Mouse (Mus musculus) limb, embryonic 13.5 days (tissue): Measurements from ENCODE around the gene Lrrc4c. TPM values are rescaled to one million over a fixed set of nuclear protein-coding genes. Genes with fewer than 3 reads are reported as not detected.

Experiments used
- ATAC-seq: fragments of 200-750 bp; cut with Nextera tagmentation; 2 replicates; pipeline ENCODE4 v1.8.0; 2017; ENCODE audit warnings: low read depth, moderate number of reproducible peaks, moderate TSS enrichment; ENCODE audit not compliant: low FRiP score
- H3K27ac ChIP-seq: fragments of 300-500 bp; sonication (generic); 2 replicates; pipeline ENCODE4 v1.5.1; 2015; ENCODE audit warnings: inconsistent platforms, mild to moderate bottlenecking, moderate library complexity
- H3K27me3 ChIP-seq: fragments of 300-500 bp; sonication (generic); 2 replicates; pipeline ENCODE4 v1.6.1; 2015; ENCODE audit warnings: mild to moderate bottlenecking, inconsistent platforms
- H3K36me3 ChIP-seq: fragments of 300-500 bp; sonication (generic); 2 replicates; pipeline ENCODE4 v1.6.1; 2015; ENCODE audit warnings: inconsistent platforms, mild to moderate bottlenecking, moderate library complexity
- H3K4me1 ChIP-seq: fragments of 300-500 bp; sonication (generic); 2 replicates; pipeline ENCODE4 v1.6.1; 2015; ENCODE audit warnings: inconsistent platforms
- H3K4me2 ChIP-seq: fragments of 300-500 bp; sonication (generic); replicated peaks from 2 replicates; pipeline ENCODE4 v1.6.1; 2015; ENCODE audit warnings: inconsistent platforms, mild to moderate bottlenecking, moderate library complexity
- H3K4me3 ChIP-seq: fragments of 300-500 bp; sonication (generic); 2 replicates; pipeline ENCODE4 v1.5.1; 2015; ENCODE audit warnings: moderate library complexity, mild to moderate bottlenecking, inconsistent platforms
- H3K9ac ChIP-seq: fragments of 300-500 bp; sonication (generic); 2 replicates; pipeline ENCODE4 v1.6.1; 2015; ENCODE audit warnings: mild to moderate bottlenecking, inconsistent platforms
- H3K9me3 ChIP-seq: fragments of 300-500 bp; sonication (generic); 2 replicates; pipeline ENCODE4 v1.6.1; 2016; ENCODE audit warnings: inconsistent platforms
- WGBS: fragments of 180-500 bp; shearing (Covaris S2); methylation state at CpG from one replicate; pipeline ENCODE4 v1.1.7; 2015; 5-methylcytosine and 5-hydroxymethylcytosine counted together
- polyA plus RNA-seq: library from polyadenylated mRNA; unstranded; fragments of >200 nt; fragmentation: Nextera tagmentation; extraction: Ambion mirVana; gene quantifications from 2 replicates; pipeline ENCODE4 v1.2.1, GENCODE M21; 2015

Gene Lrrc4c
- polyA plus RNA-seq, 1 experiment from 2014 or later: 2.8 TPM

DNA sequence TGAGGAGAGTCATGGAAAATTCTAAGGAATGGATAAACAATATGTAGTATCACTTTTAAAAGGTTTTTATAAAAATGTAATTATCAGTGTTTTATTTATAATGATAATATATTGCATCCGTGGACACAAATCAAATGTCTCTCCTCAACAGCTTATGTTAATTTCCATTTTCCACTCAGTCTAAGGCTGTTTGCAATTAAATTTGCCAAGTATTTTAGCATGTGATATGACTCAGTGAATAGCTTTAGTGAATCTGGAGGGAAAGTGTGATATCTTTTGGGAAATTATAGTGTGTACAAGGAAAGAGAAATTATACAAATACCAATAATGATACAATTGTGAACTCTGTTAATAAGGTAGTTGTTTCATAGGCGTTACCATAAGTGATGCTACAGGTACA, 1207.1 kb downstream of the Lrrc4c start:
- Histone ChIP-seq H3K9me3 (no peaks in the 10 kb centered on the region), H3K4me3 (no peak overlapping the region), H3K27me3 (no peaks in the 10 kb centered on the region), H3K27ac (no peak overlapping the region), H3K4me2 (no peak overlapping the region), H3K36me3 (no peaks in the 10 kb centered on the region), H3K9ac (no peak overlapping the region), H3K4me1 (no peaks in the 10 kb centered on the region)
- WGBS: 87% methylated on average over 2 of the region's 2 CpGs
- ATAC-seq: no peak

DNA sequence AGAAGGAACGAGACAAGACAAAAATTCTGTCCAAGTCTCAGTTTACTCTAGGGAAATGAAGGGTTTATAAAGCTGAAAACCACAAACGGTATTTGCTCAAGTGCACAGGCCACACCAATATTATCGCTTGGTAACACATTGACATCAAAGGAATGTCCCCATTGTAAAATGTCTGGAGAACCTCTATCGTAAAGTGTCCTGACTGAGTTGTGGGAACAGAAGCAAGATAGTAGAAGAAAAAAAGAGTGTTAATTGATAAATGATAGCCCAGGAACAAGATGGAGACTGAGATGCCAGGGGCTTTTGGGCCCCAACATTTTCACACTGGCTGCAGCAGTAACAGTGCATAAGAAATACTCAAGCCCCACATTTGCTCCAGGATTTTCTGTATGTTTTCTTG, 1212.7 kb downstream of the Lrrc4c start:
- 45% methylated on average over 4 of the region's 4 CpGs for WGBS
- Histone ChIP-seq H3K4me2 (no peak overlapping the region), H3K4me1 (no peaks in the 10 kb centered on the region), H3K36me3 (no peaks in the 10 kb centered on the region), H3K9ac (no peak overlapping the region), H3K4me3 (no peak overlapping the region), H3K9me3 (no peaks in the 10 kb centered on the region), H3K27me3 (no peaks in the 10 kb centered on the region), H3K27ac (no peak overlapping the region)
- no peak for ATAC-seq

DNA sequence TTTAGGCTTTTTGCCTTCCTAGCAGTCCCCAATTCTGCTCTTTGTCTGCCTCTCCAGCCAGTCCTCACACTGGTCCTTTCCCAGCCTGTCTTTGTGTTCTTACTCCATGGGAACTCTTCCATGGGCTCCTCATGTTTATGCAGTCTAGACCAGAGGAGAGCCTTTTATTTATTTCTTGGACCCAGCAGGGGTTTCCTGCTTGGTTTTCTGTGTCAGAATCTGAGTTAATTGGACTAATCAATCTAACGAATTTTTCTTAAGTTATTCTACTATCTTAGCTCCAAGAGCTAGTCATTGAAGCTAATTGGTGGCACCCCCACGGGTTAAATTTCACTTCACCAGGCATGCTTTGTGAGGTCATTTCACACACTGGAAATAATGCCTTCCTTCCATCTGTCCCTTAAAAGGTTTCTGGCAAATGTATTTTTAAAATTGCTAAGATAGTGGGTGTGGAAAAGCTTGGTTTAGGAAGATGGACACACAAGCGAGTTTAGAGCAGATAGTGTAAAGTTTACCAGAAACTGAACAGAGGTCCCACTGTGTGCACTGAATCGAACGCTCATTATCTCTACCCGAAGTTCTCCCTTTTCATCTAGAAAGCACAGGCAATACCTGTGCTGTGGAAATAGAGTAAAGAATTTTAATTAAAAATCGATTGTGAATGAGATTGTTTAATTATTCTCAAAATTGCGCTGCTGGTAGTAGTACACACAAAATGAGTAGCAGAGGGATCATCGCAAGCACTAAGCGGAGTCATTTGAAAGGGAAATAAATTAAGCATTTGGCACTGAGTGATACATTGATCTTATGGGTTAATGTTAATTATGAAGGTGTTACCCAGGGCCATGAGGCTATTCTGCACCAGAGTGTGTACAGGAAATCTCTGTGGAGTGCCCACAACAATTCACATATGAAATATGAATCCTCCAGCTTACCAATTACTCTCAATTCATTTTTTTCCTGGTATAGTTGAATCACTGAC, 1226.0 kb downstream of the Lrrc4c start:
- no peaks in the 10 kb centered on the region for H3K36me3 ChIP-seq
- H3K4me2 ChIP-seq: no peak overlapping the region
- no peak overlapping the region for H3K27ac ChIP-seq
- no peak for ATAC-seq
- H3K27me3 ChIP-seq: no peaks in the 10 kb centered on the region
- H3K9me3 ChIP-seq: no peaks in the 10 kb centered on the region
- no peaks in the 10 kb centered on the region for H3K4me1 ChIP-seq
- WGBS: 70% methylated on average over 10 of the region's 10 CpGs
- H3K9ac ChIP-seq: no peak overlapping the region
- H3K4me3 ChIP-seq: no peak overlapping the region

DNA sequence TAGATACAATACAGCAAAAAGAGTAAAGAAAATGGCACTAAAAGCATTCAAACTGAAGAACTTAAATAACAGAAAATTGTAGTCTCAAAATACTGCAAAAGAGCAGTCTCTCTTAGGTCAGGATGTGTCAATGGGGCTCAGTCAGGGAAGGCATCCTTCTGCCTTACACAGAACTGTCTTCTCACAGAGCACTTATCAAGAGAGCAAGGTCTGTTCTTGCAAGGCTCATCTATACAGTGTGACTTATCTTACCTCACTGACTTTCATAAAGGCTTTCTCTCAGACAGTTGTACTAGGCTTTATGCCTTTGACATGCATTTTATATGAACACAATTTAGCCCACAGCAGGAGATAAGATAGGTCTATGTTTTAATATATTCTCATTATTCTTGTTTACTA, 1226.7 kb downstream of the Lrrc4c start:
- no peaks in the 10 kb centered on the region for H3K4me1 ChIP-seq
- H3K9ac ChIP-seq: no peak overlapping the region
- no peaks in the 10 kb centered on the region for H3K27me3 ChIP-seq
- no peak overlapping the region for H3K4me3 ChIP-seq
- H3K36me3 ChIP-seq: no peaks in the 10 kb centered on the region
- H3K4me2 ChIP-seq: no peak overlapping the region
- H3K27ac ChIP-seq: no peak overlapping the region
- ATAC-seq: no peak
- H3K9me3 ChIP-seq: no peaks in the 10 kb centered on the region

DNA sequence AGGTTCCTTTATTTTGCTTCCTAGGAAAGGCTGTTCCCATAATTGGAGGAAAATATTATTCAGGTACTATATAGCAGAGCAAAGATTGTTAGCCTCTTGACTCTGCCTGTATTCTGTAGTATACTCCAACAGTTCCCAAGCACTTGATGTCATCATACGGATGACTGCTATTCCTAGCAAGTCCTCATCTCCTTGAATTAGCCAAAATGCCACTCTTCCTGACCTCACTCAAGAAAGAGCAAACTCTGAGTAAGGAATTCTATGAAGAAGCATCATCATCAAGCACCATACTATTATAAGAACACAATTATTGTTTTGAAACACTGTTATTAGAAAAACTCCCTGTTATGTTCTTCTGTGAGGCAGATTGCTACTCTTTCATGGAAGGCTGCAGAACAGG, 1228.0 kb downstream of the Lrrc4c start:
- no peaks in the 10 kb centered on the region for H3K27me3 ChIP-seq
- no peaks in the 10 kb centered on the region for H3K4me1 ChIP-seq
- H3K9me3 ChIP-seq: no peaks in the 10 kb centered on the region
- no peak overlapping the region for H3K27ac ChIP-seq
- ATAC-seq: no peak
- H3K9ac ChIP-seq: no peak overlapping the region
- 86% methylated on average over 1 of the region's 1 CpGs for WGBS
- H3K4me2 ChIP-seq: no peak overlapping the region
- no peak overlapping the region for H3K4me3 ChIP-seq
- no peaks in the 10 kb centered on the region for H3K36me3 ChIP-seq

DNA sequence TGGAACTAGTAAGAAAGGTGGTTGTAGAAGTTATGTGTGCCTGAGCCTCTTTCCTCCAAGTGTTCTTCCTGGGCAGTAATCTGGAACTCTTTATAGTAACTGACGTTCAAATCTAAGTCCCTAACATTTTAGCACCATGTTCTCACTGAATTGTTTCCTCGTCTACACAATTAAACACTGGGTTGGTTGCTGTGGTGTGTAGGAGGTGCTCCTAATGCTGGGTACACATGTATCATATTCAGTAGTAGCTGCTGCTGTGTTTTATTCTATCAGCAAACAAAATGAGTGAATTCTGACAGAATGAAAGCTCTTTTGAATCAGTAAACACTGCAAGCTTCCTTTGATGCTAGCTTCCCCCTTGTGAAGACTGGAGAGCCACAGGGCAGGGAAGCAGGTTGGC, 1246.5 kb downstream of the Lrrc4c start:
- H3K9ac ChIP-seq: no peak overlapping the region
- H3K27ac ChIP-seq: no peak overlapping the region
- 27% methylated on average over 2 of the region's 2 CpGs for WGBS
- no peaks in the 10 kb centered on the region for H3K4me1 ChIP-seq
- H3K4me2 ChIP-seq: no peak overlapping the region
- H3K9me3 ChIP-seq: no peaks in the 10 kb centered on the region
- no peaks in the 10 kb centered on the region for H3K27me3 ChIP-seq
- no peak for ATAC-seq
- no peak overlapping the region for H3K4me3 ChIP-seq
- H3K36me3 ChIP-seq: no peaks in the 10 kb centered on the region

DNA sequence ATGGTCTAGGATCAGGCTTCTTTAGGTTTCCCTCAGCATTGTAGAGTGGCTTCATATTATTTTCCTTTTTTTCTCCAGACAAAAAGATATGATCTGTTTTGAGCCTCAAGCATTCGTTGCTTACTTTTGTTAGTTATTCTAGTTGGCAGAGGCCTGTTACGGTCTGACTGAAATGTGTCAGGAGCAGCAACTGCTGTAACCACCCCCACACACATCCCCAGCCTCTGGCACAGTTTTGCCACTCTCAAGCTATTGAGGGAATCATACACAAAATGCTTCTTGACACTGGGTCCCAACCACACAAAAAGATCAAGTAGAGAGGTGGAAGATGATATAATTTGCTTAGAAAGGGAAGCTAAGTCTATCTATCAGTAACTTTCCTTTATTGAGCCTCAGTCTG, 1251.0 kb downstream of the Lrrc4c start:
- Histone ChIP-seq H3K36me3 (no peaks in the 10 kb centered on the region), H3K27ac (no peak overlapping the region), H3K4me2 (no peak overlapping the region), H3K4me3 (no peak overlapping the region), H3K9me3 (no peaks in the 10 kb centered on the region), H3K27me3 (no peaks in the 10 kb centered on the region), H3K9ac (no peak overlapping the region), H3K4me1 (no peaks in the 10 kb centered on the region)
- WGBS: 88% methylated on average over 2 of the region's 2 CpGs
- ATAC-seq: no peak

DNA sequence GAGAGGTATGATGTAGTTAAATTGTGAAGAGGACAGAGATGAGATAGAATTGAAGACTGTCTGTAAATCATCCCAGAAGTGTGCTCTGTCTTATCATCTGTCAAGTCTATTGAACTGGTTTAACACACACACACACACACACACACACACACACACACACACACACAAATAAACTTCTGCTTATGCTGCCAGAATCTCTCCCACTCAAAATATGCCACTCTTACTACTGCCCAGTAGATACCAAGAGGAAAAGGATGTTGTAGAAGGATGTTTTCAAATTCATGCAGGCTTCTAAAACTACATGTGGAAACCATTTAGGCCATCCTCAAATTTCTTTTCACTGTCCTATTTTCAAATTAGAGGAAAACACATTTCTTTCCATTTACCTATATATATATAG, 1257.0 kb downstream of the Lrrc4c start:
- Histone ChIP-seq H3K36me3 (no peaks in the 10 kb centered on the region), H3K4me2 (no peak overlapping the region), H3K4me1 (no peaks in the 10 kb centered on the region), H3K9ac (no peak overlapping the region), H3K27me3 (no peaks in the 10 kb centered on the region), H3K27ac (no peak overlapping the region), H3K9me3 (no peaks in the 10 kb centered on the region), H3K4me3 (no peak overlapping the region)
- ATAC-seq: no peak

DNA sequence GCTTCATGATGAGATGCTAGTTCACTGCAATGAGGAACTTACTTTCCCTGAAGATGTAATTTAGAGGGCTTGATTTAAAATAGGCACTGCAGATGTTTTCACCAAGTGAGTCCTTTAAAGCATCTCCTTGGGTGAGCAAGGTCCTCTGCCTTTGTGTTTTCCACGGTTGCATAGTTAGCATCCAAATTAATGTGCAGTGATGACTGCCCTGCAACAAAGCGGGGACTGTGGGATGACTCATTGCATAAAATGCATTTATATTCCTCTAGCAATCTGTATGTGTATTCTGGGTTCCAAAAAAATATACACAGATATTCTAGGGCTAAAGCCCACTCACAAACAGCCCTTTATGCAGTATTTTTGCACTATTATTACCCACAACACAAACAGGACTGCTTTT, 1263.2 kb downstream of the Lrrc4c start:
- Histone ChIP-seq H3K4me2 (no peak overlapping the region), H3K9me3 (no peaks in the 10 kb centered on the region), H3K4me1 (no peaks in the 10 kb centered on the region), H3K9ac (no peak overlapping the region), H3K27ac (no peak overlapping the region), H3K27me3 (no peaks in the 10 kb centered on the region), H3K4me3 (no peak overlapping the region), H3K36me3 (no peaks in the 10 kb centered on the region)
- WGBS: 79% methylated on average over 2 of the region's 2 CpGs
- no peak for ATAC-seq

DNA sequence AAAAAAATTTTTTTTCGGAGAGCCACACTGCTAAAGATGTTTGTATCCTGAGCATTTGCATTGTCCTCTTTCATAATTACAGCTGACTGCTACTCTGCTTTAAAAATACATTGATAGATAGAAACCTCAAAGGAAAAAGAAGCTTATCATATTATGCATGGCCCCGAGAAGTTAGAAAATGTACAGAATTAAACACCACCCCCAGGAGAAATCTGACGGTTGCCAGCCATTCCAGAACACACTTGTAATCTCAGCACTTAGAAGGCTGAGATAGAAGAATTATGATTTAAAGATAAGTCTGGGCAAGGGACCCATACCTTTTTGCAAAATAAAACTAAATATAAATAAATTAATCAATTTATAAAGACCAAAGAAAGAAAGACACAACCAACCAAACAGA, 1268.4 kb downstream of the Lrrc4c start:
- H3K27me3 ChIP-seq: no peaks in the 10 kb centered on the region
- no peak overlapping the region for H3K9ac ChIP-seq
- no peak overlapping the region for H3K27ac ChIP-seq
- H3K4me2 ChIP-seq: no peak overlapping the region
- 86% methylated on average over 3 of the region's 3 CpGs for WGBS
- H3K4me1 ChIP-seq: no peaks in the 10 kb centered on the region
- no peaks in the 10 kb centered on the region for H3K36me3 ChIP-seq
- no peak overlapping the region for H3K4me3 ChIP-seq
- no peaks in the 10 kb centered on the region for H3K9me3 ChIP-seq
- no peak for ATAC-seq

DNA sequence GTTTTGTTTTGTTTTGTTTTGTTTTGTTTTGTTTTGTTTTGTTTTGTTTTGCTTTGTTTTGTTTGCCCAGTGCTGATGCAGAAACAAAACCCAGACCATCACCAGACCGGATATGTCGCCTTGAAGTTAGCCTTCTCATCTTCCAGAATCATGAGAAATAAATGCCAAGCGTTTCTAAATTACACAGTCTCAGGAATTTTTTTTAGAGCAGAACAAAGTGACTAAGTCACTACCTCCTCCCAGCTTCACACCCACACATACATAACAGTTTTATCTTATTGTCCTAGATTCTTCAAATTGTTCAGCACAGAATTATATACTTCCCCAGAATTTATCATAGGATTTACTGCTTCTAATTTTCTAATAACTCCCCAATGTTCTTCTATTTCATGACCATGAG, 1272.6 kb downstream of the Lrrc4c start:
- no peak overlapping the region for H3K4me2 ChIP-seq
- H3K4me1 ChIP-seq: no peaks in the 10 kb centered on the region
- ATAC-seq: no peak
- no peaks in the 10 kb centered on the region for H3K27me3 ChIP-seq
- WGBS: 91% methylated on average over 3 of the region's 3 CpGs
- H3K9me3 ChIP-seq: no peaks in the 10 kb centered on the region
- no peak overlapping the region for H3K4me3 ChIP-seq
- H3K27ac ChIP-seq: no peak overlapping the region
- H3K9ac ChIP-seq: no peak overlapping the region
- no peaks in the 10 kb centered on the region for H3K36me3 ChIP-seq

DNA sequence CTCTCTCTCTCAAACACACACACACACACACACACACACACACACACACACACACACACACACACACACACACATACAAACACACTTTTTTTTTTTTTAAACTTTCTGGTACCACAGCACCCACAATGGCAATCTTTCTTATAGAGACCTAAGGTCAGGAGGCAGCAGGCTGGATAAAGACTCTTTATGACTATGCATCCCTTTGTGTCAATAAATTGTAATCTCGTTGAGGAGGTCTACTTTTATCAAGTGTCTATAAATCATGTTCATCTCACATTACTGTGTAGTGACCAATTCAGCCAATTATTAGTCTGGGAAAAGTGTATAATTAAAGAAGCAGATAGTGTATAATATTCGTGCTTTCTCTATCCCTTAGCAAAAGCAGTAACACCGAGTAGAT, 1286.2 kb downstream of the Lrrc4c start:
- H3K27ac ChIP-seq: no peak overlapping the region
- no peaks in the 10 kb centered on the region for H3K27me3 ChIP-seq
- H3K9ac ChIP-seq: no peak overlapping the region
- no peak overlapping the region for H3K4me2 ChIP-seq
- H3K4me1 ChIP-seq: no peaks in the 10 kb centered on the region
- no peak for ATAC-seq
- no peaks in the 10 kb centered on the region for H3K36me3 ChIP-seq
- no peak overlapping the region for H3K4me3 ChIP-seq
- 70% methylated on average over 3 of the region's 3 CpGs for WGBS
- no peaks in the 10 kb centered on the region for H3K9me3 ChIP-seq

DNA sequence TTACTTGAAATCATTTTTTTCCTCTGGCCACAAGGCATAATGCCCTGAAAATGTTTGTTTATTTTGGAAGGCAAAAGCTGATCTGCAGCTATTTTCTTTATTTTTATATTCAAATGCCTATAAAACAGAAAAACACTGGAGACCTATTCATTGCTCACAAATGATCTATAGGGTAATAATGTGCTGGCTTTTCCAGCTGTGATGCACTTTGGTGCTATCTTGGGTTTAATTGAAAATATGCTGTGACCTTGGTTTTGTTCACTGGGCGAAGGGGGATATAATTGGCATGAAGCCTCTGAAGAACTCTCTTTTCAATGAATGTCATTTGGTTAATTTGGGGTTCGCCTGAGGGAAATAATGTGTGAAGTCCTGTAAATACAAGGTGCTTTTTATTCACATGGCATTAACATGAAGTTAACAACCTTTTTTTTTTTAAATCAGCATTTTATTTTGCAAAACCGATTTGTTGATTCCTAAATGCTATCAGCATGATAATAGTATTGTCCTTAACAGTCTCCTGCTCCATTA, 1286.8 kb downstream of the Lrrc4c start:
- Histone ChIP-seq H3K36me3 (no peaks in the 10 kb centered on the region), H3K27ac (no peak overlapping the region), H3K4me3 (no peak overlapping the region), H3K9me3 (no peaks in the 10 kb centered on the region), H3K27me3 (no peaks in the 10 kb centered on the region), H3K9ac (no peak overlapping the region), H3K4me2 (no peak overlapping the region), H3K4me1 (no peaks in the 10 kb centered on the region)
- ATAC-seq: no peak
- WGBS: 67% methylated on average over 3 of the region's 3 CpGs
